Mouse (Mus musculus) limb, embryonic 12.5 days (tissue): ENCODE measurements at regions not wholly inside any gene's neighbourhood (a gene's known extent, or its start where the extent isn't known, plus 50 kb on each side); places are given as distances from the start of the nearest gene placed in this dataset.
A peak's percentile ranks its signal among the peaks of the same experiment; 100 is the strongest.

Experiments
- ATAC-seq: fragments of 200-750 bp; cut with Nextera tagmentation; 2 replicates; pipeline ENCODE4 v1.8.0; 2017; ENCODE audit warnings: low read depth, moderate TSS enrichment; ENCODE audit not compliant: insufficient number of reproducible peaks, insufficient read depth, low FRiP score, low TSS enrichment
- H3K27ac ChIP-seq: fragments of 300-500 bp; sonication (generic); 2 replicates; pipeline ENCODE4 v1.5.1; 2016; ENCODE audit warnings: mild to moderate bottlenecking, moderate library complexity
- H3K27me3 ChIP-seq: fragments of 300-500 bp; sonication (generic); 2 replicates; pipeline ENCODE4 v1.6.1; 2016; ENCODE audit warnings: mild to moderate bottlenecking, moderate library complexity
- H3K36me3 ChIP-seq: fragments of 300-500 bp; sonication (generic); 2 replicates; pipeline ENCODE4 v1.6.1; 2016; ENCODE audit warnings: mild to moderate bottlenecking, moderate library complexity
- H3K4me1 ChIP-seq: fragments of 300-500 bp; sonication (generic); replicated peaks from 2 replicates; pipeline ENCODE4 v1.6.1; 2016
- H3K4me2 ChIP-seq: fragments of 300-500 bp; sonication (generic); 2 replicates; pipeline ENCODE4 v1.6.1; 2016; ENCODE audit warnings: mild to moderate bottlenecking, moderate library complexity
- H3K4me3 ChIP-seq: fragments of 300-500 bp; sonication (generic); replicated peaks from 2 replicates; pipeline ENCODE4 v1.5.1; 2016; ENCODE audit warnings: mild to moderate bottlenecking
- H3K9ac ChIP-seq: fragments of 300-500 bp; sonication (generic); replicated peaks from 2 replicates; pipeline ENCODE4 v1.6.1; 2016; ENCODE audit warnings: mild to moderate bottlenecking, moderate library complexity
- H3K9me3 ChIP-seq: fragments of 300-500 bp; sonication (generic); 2 replicates; pipeline ENCODE4 v1.6.1; 2016; ENCODE audit warnings: mild to moderate bottlenecking, moderate library complexity
- WGBS: fragments of 180-500 bp; shearing (Covaris S2); methylation state at CpG from one replicate; pipeline ENCODE4 v1.1.7; 2016; 5-methylcytosine and 5-hydroxymethylcytosine counted together

GRCm38 (mm10) chr19:30344401-30344800, 111.7 kb downstream of the Mbl2 start:
- no peaks in the 10 kb centered on the region for H3K36me3 ChIP-seq
- no peaks in the 10 kb centered on the region for H3K27me3 ChIP-seq
- no peak overlapping the region for H3K4me2 ChIP-seq
- H3K9me3 ChIP-seq: no peaks in the 10 kb centered on the region
- ATAC-seq: no peak
- H3K9ac ChIP-seq: no peak overlapping the region
- H3K4me1 ChIP-seq: no peaks in the 10 kb centered on the region
- H3K4me3 ChIP-seq: no peak overlapping the region
- WGBS: 88% methylated on average over 5 of the region's 5 CpGs
- H3K27ac ChIP-seq: no peak overlapping the region

GRCm38 (mm10) chr19:30348924-30349323, 116.2 kb downstream of the Mbl2 start:
- no peak overlapping the region for H3K4me2 ChIP-seq
- ATAC-seq: no peak
- 76% methylated on average over 6 of the region's 6 CpGs for WGBS
- no peak overlapping the region for H3K9ac ChIP-seq
- H3K4me3 ChIP-seq: no peak overlapping the region
- H3K4me1 ChIP-seq: no peaks in the 10 kb centered on the region
- H3K27me3 ChIP-seq: no peaks in the 10 kb centered on the region
- no peak overlapping the region for H3K27ac ChIP-seq
- no peaks in the 10 kb centered on the region for H3K36me3 ChIP-seq
- no peaks in the 10 kb centered on the region for H3K9me3 ChIP-seq

GRCm38 (mm10) chr19:30354981-30355380, 122.2 kb downstream of the Mbl2 start:
- Histone ChIP-seq H3K27me3 (no peaks in the 10 kb centered on the region), H3K9ac (no peak overlapping the region), H3K4me2 (no peak overlapping the region), H3K9me3 (no peaks in the 10 kb centered on the region), H3K27ac (no peak overlapping the region), H3K36me3 (no peaks in the 10 kb centered on the region), H3K4me1 (peaks cover 9% of the 10 kb centered on the region), H3K4me3 (no peak overlapping the region)
- WGBS: 21% methylated on average over 4 of the region's 4 CpGs
- ATAC-seq: no peak

- H3K9ac ChIP-seq: no peak overlapping the region
- WGBS: 63% methylated on average over 6 of the region's 6 CpGs
- peaks cover 9% of the 10 kb centered on the region for H3K4me1 ChIP-seq
- H3K27me3 ChIP-seq: no peaks in the 10 kb centered on the region
- H3K27ac ChIP-seq: no peak overlapping the region
- no peak overlapping the region for H3K4me3 ChIP-seq
- no peak overlapping the region for H3K4me2 ChIP-seq
- ATAC-seq: no peak
- H3K9me3 ChIP-seq: no peaks in the 10 kb centered on the region
- no peaks in the 10 kb centered on the region for H3K36me3 ChIP-seq
Observed at GRCm38 (mm10) chr19:30358961-30359360, 126.2 kb downstream of the Mbl2 start.

DNA sequence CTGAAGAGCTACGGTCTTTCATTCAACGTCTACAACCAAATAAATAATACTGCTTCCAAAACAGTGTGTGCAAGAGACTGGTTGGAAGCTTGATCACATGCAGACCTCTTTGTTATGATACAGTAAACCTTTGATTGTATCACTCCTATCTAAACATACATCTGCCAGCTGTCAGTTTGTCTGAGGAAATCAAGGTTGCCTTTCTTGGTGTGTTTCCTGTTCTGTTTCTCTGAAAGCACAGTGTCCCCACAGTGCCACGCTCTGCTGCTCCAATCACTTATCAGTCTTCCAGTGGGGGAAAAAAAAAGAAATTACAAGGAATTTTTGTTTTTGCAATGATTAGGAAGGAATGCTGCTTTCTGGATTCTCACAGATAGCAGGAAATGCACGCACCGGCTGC, 139.2 kb downstream of the Mbl2 start:
- H3K36me3 ChIP-seq: no peaks in the 10 kb centered on the region
- H3K4me2 ChIP-seq: no peak overlapping the region
- no peak overlapping the region for H3K9ac ChIP-seq
- H3K4me3 ChIP-seq: no peak overlapping the region
- WGBS: 37% methylated on average over 5 of the region's 5 CpGs
- ATAC-seq: no peak
- H3K27ac ChIP-seq: no peak overlapping the region
- H3K9me3 ChIP-seq: no peaks in the 10 kb centered on the region
- peaks cover 6% of the 10 kb centered on the region; the same call in 1 of the 2 replicates for H3K4me1 ChIP-seq
- H3K27me3 ChIP-seq: no peaks in the 10 kb centered on the region

DNA sequence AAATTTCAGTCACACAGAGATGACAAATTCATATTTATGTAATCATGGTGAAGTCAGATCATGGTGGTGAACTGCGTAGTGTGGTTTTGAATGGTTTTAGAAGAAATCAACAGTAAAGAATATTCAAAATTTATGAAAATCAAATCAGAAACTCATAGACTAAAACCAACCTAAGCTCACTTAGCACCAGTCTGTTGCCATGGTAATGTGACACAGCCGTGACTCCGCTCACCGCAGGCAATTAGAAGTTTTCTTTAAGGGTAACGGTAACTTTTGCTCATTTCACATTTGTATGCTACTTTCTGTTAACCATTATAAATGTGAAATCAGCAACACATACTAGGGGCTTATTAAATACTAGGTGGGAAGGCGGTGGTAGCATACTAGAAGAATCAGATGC, 147.0 kb downstream of the Mbl2 start:
- WGBS: 47% methylated on average over 6 of the region's 6 CpGs
- H3K4me3 ChIP-seq: no peak overlapping the region

GRCm38 (mm10) chr19:30380515-30381206, 147.9 kb downstream of the Mbl2 start:
- Histone ChIP-seq H3K4me1 (no peaks in the 10 kb centered on the region), H3K4me2 (no peak overlapping the region), H3K27ac (no peak overlapping the region), H3K36me3 (no peaks in the 10 kb centered on the region), H3K4me3 (no peak overlapping the region), H3K9ac (no peak overlapping the region), H3K9me3 (no peaks in the 10 kb centered on the region), H3K27me3 (no peaks in the 10 kb centered on the region)
- no peak for ATAC-seq
- WGBS: 63% methylated on average over 6 of the region's 6 CpGs

More for the DNA sequence above, 147.0 kb downstream of the Mbl2 start:
- Histone ChIP-seq H3K27ac (no peak overlapping the region), H3K4me1 (no peaks in the 10 kb centered on the region), H3K36me3 (no peaks in the 10 kb centered on the region), H3K4me2 (no peak overlapping the region), H3K27me3 (no peaks in the 10 kb centered on the region), H3K9ac (no peak overlapping the region), H3K9me3 (no peaks in the 10 kb centered on the region)
- ATAC-seq: no peak

DNA sequence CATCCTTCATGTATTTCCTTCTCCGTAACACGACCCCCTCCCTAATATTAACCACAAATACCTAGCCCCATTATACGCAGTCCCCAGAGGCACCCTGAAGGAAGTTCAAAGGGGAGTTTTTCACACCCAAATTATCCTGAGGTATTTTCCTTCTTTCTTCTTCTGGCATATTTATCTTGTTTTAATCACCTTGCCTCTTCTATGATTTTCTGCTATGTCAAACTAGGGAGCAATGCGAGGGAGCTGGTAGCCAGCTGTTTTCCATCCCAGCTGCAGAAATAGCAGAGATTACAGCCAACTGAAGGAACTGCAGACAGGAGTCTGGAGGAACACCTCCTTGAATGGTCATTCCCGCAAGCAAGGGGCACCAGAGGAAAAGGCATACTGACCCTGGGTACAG, 155.7 kb downstream of the Dkk1 start:
- H3K27me3 ChIP-seq: no peaks in the 10 kb centered on the region
- no peak overlapping the region for H3K4me2 ChIP-seq
- 19% methylated on average over 5 of the region's 5 CpGs for WGBS
- ATAC-seq: no peak
- no peak overlapping the region for H3K27ac ChIP-seq
- H3K36me3 ChIP-seq: no peaks in the 10 kb centered on the region
- no peaks in the 10 kb centered on the region for H3K9me3 ChIP-seq
- peaks cover 16% of the 10 kb centered on the region for H3K4me1 ChIP-seq
- H3K9ac ChIP-seq: no peak overlapping the region
- H3K4me3 ChIP-seq: no peak overlapping the region

GRCm38 (mm10) chr19:30406943-30407342, 142.5 kb downstream of the Dkk1 start:
- H3K9me3 ChIP-seq: no peaks in the 10 kb centered on the region
- H3K27ac ChIP-seq: no peak overlapping the region
- 85% methylated on average over 6 of the region's 6 CpGs for WGBS
- no peaks in the 10 kb centered on the region for H3K36me3 ChIP-seq
- H3K4me3 ChIP-seq: no peak overlapping the region
- no peaks in the 10 kb centered on the region for H3K27me3 ChIP-seq
- H3K4me2 ChIP-seq: no peak overlapping the region
- H3K9ac ChIP-seq: no peak overlapping the region
- no peak for ATAC-seq
- no peaks in the 10 kb centered on the region for H3K4me1 ChIP-seq

GRCm38 (mm10) chr19:30419556-30420280, 129.7 kb downstream of the Dkk1 start:
- H3K4me1 ChIP-seq: peaks cover 5% of the 10 kb centered on the region
- ATAC-seq: no peak
- no peak overlapping the region for H3K4me3 ChIP-seq
- no peaks in the 10 kb centered on the region for H3K36me3 ChIP-seq
- 0 out of 2 replicates have a peak overlapping the region, but pooled peaks have one; percentile 29 for H3K27ac ChIP-seq
- no peaks in the 10 kb centered on the region for H3K9me3 ChIP-seq
- H3K4me2 ChIP-seq: peak overlapping the region; percentile 44
- 13% methylated on average over 10 of the region's 10 CpGs for WGBS
- no peak overlapping the region for H3K9ac ChIP-seq
- H3K27me3 ChIP-seq: no peaks in the 10 kb centered on the region

DNA sequence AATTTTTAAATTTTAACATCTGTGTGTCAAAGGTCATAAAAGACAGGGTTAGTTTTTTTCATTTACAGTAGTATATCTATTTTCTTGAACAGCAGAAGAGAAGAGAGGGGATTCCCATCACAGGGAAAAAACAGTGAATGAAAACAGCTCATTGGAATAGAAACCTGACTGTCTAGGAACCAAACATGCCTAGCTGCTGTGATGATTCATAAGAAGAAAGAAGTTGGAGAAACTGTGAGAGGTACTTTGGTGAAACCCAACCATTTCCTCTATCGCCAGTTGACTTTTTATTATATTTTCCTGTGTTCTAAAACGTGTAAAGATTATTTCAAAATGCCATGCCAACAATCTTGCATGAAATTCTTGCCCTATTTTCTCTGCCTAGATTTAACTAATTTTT, 123.8 kb downstream of the Dkk1 start:
- no peak for ATAC-seq
- no peaks in the 10 kb centered on the region for H3K36me3 ChIP-seq
- no peaks in the 10 kb centered on the region for H3K9me3 ChIP-seq
- no peaks in the 10 kb centered on the region for H3K4me1 ChIP-seq
- H3K4me2 ChIP-seq: no peak overlapping the region
- no peaks in the 10 kb centered on the region for H3K27me3 ChIP-seq
- no peak overlapping the region for H3K4me3 ChIP-seq
- H3K27ac ChIP-seq: no peak overlapping the region
- H3K9ac ChIP-seq: no peak overlapping the region
- 89% methylated on average over 2 of the region's 2 CpGs for WGBS

GRCm38 (mm10) chr19:30427484-30427883, 122.0 kb downstream of the Dkk1 start:
- H3K4me1 ChIP-seq: no peaks in the 10 kb centered on the region
- no peaks in the 10 kb centered on the region for H3K9me3 ChIP-seq
- H3K4me3 ChIP-seq: no peak overlapping the region
- H3K4me2 ChIP-seq: no peak overlapping the region
- H3K9ac ChIP-seq: no peak overlapping the region
- no peaks in the 10 kb centered on the region for H3K27me3 ChIP-seq
- H3K27ac ChIP-seq: no peak overlapping the region
- no peak for ATAC-seq
- no peaks in the 10 kb centered on the region for H3K36me3 ChIP-seq
- WGBS: 8% methylated on average over 2 of the region's 2 CpGs
